Mouse (Mus musculus) E14TG2a.4 (cell line): ENCODE measurements around the gene Capn10.

Experiments
- H3K27me3 ChIP-seq: 2 replicates; pipeline ENCODE4 v1.6.1; 2014; ENCODE audit warnings: low read length, control low read depth; ENCODE audit not compliant: insufficient read depth
- H3K36me3 ChIP-seq: 2 replicates; pipeline ENCODE4 v1.6.1; 2014; ENCODE audit warnings: low read length, control low read depth; ENCODE audit not compliant: insufficient read depth
- H3K4me1 ChIP-seq: replicated peaks from 2 replicates; pipeline ENCODE4 v1.6.1; 2014; ENCODE audit warnings: low read depth, low read length, control low read depth
- H3K4me3 ChIP-seq: replicated peaks from 2 replicates; pipeline ENCODE4 v1.5.1; 2014; ENCODE audit warnings: mild to moderate bottlenecking, low read length
- H3K9me3 ChIP-seq: 2 replicates; pipeline ENCODE4 v1.6.1; 2014; ENCODE audit warnings: low read length, control low read depth
- CTCF ChIP-seq: conservative IDR thresholded peaks from 2 replicates; pipeline ENCODE4 v1.5.1; 2014; ENCODE audit warnings: low read length
- NANOG ChIP-seq: IDR thresholded peaks from 2 replicates; pipeline ENCODE4 v1.6.1; 2014; ENCODE audit warnings: borderline replicate concordance, low read length, mixed read lengths
- POU5F1 ChIP-seq: IDR thresholded peaks from 2 replicates; pipeline ENCODE4 v1.6.1; 2014; ENCODE audit warnings: low read length, borderline replicate concordance

Capn10 gene

DNA sequence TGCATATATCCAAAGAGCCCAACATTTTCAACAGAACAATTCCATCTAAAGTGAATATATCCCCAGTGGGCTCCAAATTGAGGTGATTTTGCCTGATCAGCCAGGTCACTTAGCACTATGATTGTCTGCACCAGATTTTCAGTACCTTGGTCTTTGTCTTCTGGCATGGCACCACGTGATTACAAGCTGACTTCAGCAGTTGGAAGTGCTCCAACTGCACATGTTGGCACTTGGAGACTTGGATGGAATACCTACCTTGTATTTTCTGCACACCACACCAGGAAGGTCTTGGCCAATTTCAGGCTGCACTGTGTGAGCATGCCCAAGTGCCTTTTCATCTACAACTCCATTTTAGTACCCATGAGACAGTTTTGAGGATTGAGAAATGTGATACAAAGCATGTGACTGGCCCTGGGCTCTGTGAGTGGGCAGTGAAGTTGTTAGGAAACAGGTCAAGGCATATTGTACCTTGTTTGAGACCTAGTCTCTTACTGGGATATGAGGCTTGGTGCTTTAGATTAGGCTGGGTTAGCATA is 3.9 kb upstream of the Capn10 start:
- Histone ChIP-seq H3K4me1 (peaks cover 15% of the 10 kb centered on the region), H3K4me3 (no peak overlapping the region), H3K27me3 (peaks cover 38% of the 10 kb centered on the region), H3K9me3 (no peaks in the 10 kb centered on the region), H3K36me3 (no peaks in the 10 kb centered on the region)
- TF ChIP-seq POU5F1 (no peak), CTCF (no peak), NANOG (no peak)

GRCm38 (mm10) chr1:92933611-92934010 is 565 bp upstream of the Capn10 start:
- H3K27me3 ChIP-seq, result peaks cover 42% of the 10 kb centered on the region
- TF ChIP-seq CTCF (no peak), NANOG (no peak), POU5F1 (no peak)
- H3K9me3 ChIP-seq, result no peaks in the 10 kb centered on the region
- H3K4me3 ChIP-seq, result peak overlapping the region; percentile 91
- H3K4me1 ChIP-seq, result peaks cover 27% of the 10 kb centered on the region
- H3K36me3 ChIP-seq, result peaks cover 17% of the 10 kb centered on the region

DNA sequence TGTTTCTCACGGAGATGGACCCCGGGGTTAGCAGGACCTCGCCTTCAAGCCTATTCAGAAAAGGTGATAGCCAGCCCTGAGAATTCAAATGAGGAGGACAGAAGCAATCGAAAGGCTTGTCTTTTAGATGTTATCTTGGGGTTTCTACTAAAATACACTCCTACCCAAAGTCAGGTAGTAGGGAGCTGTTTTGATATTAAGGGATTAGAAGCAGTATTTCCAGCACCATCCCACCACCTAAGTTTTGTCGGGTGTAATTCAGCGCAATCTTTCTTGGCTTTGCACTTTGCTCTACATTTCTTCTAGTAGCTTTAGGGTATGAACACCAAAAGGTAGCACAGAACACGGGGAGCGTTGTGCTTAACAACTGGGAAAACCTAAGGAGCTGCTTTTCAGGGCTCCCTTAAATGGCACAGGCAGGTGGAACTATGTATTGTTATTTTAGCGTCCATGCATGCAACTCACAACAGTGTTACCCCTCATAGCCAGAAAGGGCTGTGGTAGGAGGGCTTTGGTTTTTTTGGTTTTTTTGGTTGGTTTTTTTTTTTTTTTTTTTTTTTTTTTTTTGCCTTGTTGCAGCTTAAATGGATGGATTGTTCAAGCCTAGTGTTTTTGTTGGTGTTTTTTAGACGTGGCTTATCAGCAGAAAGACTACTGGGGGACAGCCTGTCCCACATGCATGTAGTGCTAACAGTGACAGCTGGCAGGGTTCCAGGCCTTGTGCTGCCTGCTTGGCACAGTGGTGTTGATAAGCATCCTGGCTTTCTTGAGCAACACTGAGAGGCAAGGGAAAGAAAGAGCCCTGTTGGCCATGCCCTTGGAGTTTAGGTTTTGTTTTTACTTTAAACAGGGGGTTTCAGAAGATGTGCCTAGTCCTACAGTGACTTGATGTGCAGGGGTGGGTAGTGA is 1.1 kb downstream of the Capn10 start:
- H3K36me3 ChIP-seq, result peaks cover 34% of the 10 kb centered on the region
- no peaks in the 10 kb centered on the region for H3K9me3 ChIP-seq
- peaks cover 30% of the 10 kb centered on the region for H3K27me3 ChIP-seq
- peaks cover 27% of the 10 kb centered on the region for H3K4me1 ChIP-seq
- TF ChIP-seq CTCF (no peak), NANOG (no peak), POU5F1 (no peak)
- peak overlapping the region; percentile 91 for H3K4me3 ChIP-seq

DNA sequence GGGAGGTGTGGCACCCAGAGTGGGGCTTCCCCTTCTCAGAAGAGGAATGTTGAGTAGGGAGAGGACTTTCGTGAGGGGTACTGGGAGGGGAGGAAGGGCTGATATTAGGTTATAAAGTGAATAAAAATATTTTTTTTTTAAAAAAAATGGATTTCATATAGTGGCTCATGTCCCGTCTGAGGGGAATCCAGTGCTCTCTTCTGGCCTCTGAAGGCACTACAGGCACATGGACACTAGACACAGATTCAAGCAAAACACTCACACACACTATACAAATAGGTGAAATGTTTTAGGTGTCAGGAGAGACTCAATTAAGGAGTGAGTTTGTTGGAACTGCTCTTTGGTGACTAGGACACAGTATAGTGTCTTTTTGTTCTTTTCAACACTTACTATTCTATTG is 1.8 kb downstream of the Capn10 start:
- no peak for TF ChIP-seq CTCF
- TF ChIP-seq NANOG, result no peak
- no peak for TF ChIP-seq POU5F1
- H3K4me3 ChIP-seq, result no peak overlapping the region
- no peaks in the 10 kb centered on the region for H3K9me3 ChIP-seq
- peaks cover 30% of the 10 kb centered on the region for H3K27me3 ChIP-seq
- H3K36me3 ChIP-seq, result peaks cover 39% of the 10 kb centered on the region
- peaks cover 27% of the 10 kb centered on the region for H3K4me1 ChIP-seq

DNA sequence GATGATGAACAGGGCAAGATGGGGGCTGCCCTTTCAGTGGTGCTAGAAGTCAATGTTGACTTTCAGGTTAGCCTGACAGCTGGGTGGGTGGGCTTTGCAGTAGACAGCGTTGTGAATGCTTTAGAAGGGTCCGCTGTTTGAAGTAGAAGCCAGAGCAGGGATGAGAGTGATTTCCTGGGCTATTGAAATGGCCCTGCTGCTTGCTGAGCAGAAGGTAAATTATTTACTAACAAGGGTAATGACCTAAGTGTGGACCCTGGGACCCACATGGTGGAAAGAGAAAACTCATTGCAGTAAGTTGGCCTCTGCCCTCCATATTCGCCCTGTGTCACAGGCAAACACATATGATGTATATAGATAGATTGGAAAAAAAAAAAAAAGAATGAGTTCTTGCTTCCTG is 2.3 kb downstream of the Capn10 start:
- Histone ChIP-seq H3K27me3 (peaks cover 30% of the 10 kb centered on the region), H3K4me3 (no peak overlapping the region), H3K9me3 (no peaks in the 10 kb centered on the region), H3K36me3 (peaks cover 43% of the 10 kb centered on the region), H3K4me1 (peaks cover 27% of the 10 kb centered on the region)
- no peak for TF ChIP-seq CTCF
- TF ChIP-seq POU5F1, result no peak
- TF ChIP-seq NANOG, result no peak

DNA sequence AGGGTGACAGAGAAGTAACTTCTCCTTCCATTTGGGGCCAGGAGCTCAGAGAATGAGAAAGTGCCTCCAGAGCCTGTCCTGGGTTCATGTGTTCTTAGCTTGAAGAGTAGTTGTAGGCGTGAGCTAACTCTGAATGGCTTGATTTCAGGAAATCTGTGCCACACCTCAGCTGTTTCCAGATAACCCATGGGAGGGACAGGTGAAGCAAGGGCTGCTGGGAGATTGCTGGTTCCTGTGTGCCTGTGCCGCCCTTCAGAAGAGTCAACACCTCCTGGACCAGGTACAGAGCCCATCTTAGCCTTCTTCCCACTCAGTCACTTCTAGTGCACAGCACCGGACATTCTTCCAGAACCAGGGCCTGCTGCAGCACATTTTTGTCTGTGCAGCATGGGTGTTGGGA is 3.6 kb downstream of the Capn10 start:
- Histone ChIP-seq H3K4me1 (peaks cover 27% of the 10 kb centered on the region), H3K27me3 (peaks cover 19% of the 10 kb centered on the region), H3K4me3 (no peak overlapping the region), H3K9me3 (no peaks in the 10 kb centered on the region), H3K36me3 (peaks cover 56% of the 10 kb centered on the region)
- TF ChIP-seq CTCF (no peak), NANOG (no peak), POU5F1 (no peak)

- Histone ChIP-seq H3K4me1 (peaks cover 16% of the 10 kb centered on the region), H3K9me3 (no peaks in the 10 kb centered on the region), H3K27me3 (peaks cover 7% of the 10 kb centered on the region; the same call in 1 of the 2 replicates), H3K4me3 (no peak overlapping the region), H3K36me3 (peaks cover 75% of the 10 kb centered on the region)
- TF ChIP-seq CTCF (no peak), POU5F1 (no peak), NANOG (no peak)
Measured at GRCm38 (mm10) chr1:92939746-92940145, 5.6 kb downstream of the Capn10 start.

DNA sequence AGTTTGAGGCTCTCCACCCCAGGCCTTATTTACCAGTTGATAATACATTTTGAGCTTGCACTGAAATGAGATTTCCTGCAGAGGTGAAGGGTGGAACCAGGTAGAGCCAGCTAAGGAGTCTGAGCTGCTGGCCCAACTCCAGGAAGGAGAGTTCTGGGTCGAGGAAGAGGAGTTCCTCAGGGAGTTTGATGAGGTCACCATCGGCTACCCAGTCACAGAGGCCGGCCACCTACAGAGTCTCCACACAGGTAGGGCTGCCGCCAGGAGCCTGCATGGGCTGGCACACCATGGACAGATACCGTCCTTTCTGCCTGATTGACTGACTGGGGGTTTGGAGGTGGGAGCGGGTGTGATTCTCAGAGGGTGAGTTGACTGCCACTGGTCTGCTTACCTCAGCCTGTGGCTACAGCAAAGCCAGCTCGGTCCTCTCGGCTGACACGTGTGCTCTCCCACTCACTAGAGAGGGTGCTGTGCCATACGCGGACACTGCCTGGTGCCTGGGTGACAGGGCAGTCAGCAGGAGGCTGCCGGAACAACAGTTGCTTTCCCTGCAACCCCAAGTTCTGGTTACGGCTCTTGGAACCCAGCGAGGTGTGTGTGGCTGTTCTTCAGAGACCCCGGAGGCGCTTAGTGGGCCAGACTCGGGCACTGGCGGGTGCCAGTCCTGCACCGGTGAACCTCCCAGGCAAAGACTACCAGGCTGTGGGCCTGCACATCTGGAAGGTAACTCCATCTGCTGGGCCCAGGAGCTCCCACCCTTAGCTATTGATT is 9.2 kb downstream of the Capn10 start:
- TF ChIP-seq CTCF, result no peak
- no peak for TF ChIP-seq NANOG
- no peak for TF ChIP-seq POU5F1

More for the DNA sequence above, 9.2 kb downstream of the Capn10 start:
- Histone ChIP-seq H3K4me3 (no peak overlapping the region), H3K27me3 (no peaks in the 10 kb centered on the region), H3K4me1 (peaks cover 15% of the 10 kb centered on the region), H3K9me3 (no peaks in the 10 kb centered on the region), H3K36me3 (peaks cover 97% of the 10 kb centered on the region)
